Mouse (Mus musculus): ENCODE measurements at regions not wholly inside any gene's neighbourhood (a gene's known extent, or its start where the extent isn't known, plus 50 kb on each side); places are given as distances from the start of the nearest gene placed in this dataset.

GRCm38 (mm10) chr13:94687295-94687694, 101.4 kb upstream of the Tbca start:
- TF ChIP-seq POLR2A (IDR thresholded peaks at IDR 0.05; ENCODE audit: low read depth, low read length): no peak
- no peak for TF ChIP-seq CTCF (IDR thresholded peaks at IDR 0.05; ENCODE audit: borderline replicate concordance, insufficient read depth, low read length)

Data from embryonic fibroblast, embryonic 13.5 days (primary cell).